Mouse (Mus musculus): ENCODE measurements around the gene Diaph3.

GRCm38 (mm10) chr14:86834851-86835250 is 306.2 kb downstream of the Diaph3 start:
- TF ChIP-seq GATA1 (IDR thresholded peaks at IDR 0.05; ENCODE audit: low read length) (no peak), TAL1 (IDR thresholded peaks at IDR 0.05; ENCODE audit: low read length) (no peak)

Measured in erythroblast, embryonic 14.5 days (primary cell).